Mouse (Mus musculus) MEL (cell line): ENCODE data around the gene Cnbd2. TPM values are rescaled to one million over a fixed set of nuclear protein-coding genes. Genes with fewer than 3 reads are reported as not detected.

Source experiments
- DNase-seq: peaks from one replicate; pipeline ENCODE4 v3.0.0; 2011; ENCODE audit warnings: low read depth, low spot score
- H3K27ac ChIP-seq: 2 replicates; pipeline ENCODE4 v1.5.1; 2012; ENCODE audit warnings: low read depth, mild to moderate bottlenecking, control low read depth, low read length, moderate library complexity; ENCODE audit not compliant: control insufficient read depth
- H3K27me3 ChIP-seq, 2 experiments: fragments of 150-350 bp in 1 of 2; sonication (generic) in 1 of 2; 2 replicates each; pipeline ENCODE4 v1.6.1; 2012; ENCODE audit warnings: low read length in 2 of 2, mild to moderate bottlenecking in 2 of 2, improper control_type of control experiment in 1 of 2, moderate library complexity in 1 of 2; ENCODE audit not compliant: insufficient read depth in 2 of 2, control insufficient read depth in 1 of 2
- H3K36me3 ChIP-seq, 2 experiments: 2 replicates each; pipeline ENCODE4 v1.6.1; 2012 to 2014; ENCODE audit warnings: low read length in 2 of 2, improper control_type of control experiment in 1 of 2, inconsistent platforms in 1 of 2, mild to moderate bottlenecking in 1 of 2; ENCODE audit not compliant: insufficient read depth in 2 of 2, control insufficient read depth in 1 of 2
- H3K4me1 ChIP-seq, 2 experiments: fragments of 150-350 bp in 1 of 2; sonication (generic) in 1 of 2; 2 replicates each; pipeline ENCODE4 v1.6.1; 2012; ENCODE audit warnings: low read length in 2 of 2, improper control_type of control experiment in 1 of 2, mild to moderate bottlenecking in 1 of 2; ENCODE audit not compliant: insufficient read depth in 2 of 2, control insufficient read depth in 1 of 2
- H3K4me3 ChIP-seq, 2 experiments: fragments of 150-350 bp in 1 of 2; sonication (generic) in 1 of 2; 2 replicates each; pipeline ENCODE4 v1.5.1; 2012; ENCODE audit warnings: low read depth in 2 of 2, low read length in 2 of 2, mild to moderate bottlenecking in 2 of 2, moderate library complexity in 2 of 2, control low read depth in 1 of 2, improper control_type of control experiment in 1 of 2; ENCODE audit not compliant: control insufficient read depth in 1 of 2, insufficient read depth in 1 of 2
- H3K79me2 ChIP-seq: 2 replicates; pipeline ENCODE4 v1.6.1; 2012; ENCODE audit warnings: mild to moderate bottlenecking, low read length, moderate library complexity; ENCODE audit not compliant: control insufficient read depth, poor library complexity, insufficient read depth
- H3K9ac ChIP-seq: 2 replicates; pipeline ENCODE4 v1.6.1; 2012; ENCODE audit warnings: low read depth, mild to moderate bottlenecking, control low read depth, low read length, moderate library complexity; ENCODE audit not compliant: control insufficient read depth, poor library complexity, severe bottlenecking
- H3K9me3 ChIP-seq: fragments of 150-350 bp; sonication (generic); replicated peaks from 2 replicates; pipeline ENCODE4 v1.6.1; 2012; ENCODE audit warnings: mild to moderate bottlenecking, low read length, improper control_type of control experiment, moderate library complexity; ENCODE audit not compliant: insufficient read depth
- BHLHE40 ChIP-seq: IDR thresholded peaks from 2 replicates; pipeline ENCODE4 v1.6.1; 2012; ENCODE audit warnings: low read depth, mild to moderate bottlenecking, inconsistent platforms, low read length, improper control_type of control experiment, borderline replicate concordance
- CTCF ChIP-seq, 3 experiments: IDR thresholded peaks in 2 of 3; conservative IDR thresholded peaks in 1 of 3; 2 replicates each; pipeline ENCODE4 v1.5.1; 2011 to 2012; ENCODE audit warnings: low read length in 3 of 3, low read depth in 2 of 3, mild to moderate bottlenecking in 2 of 3, improper control_type of control experiment in 1 of 3, inconsistent platforms in 1 of 3, mixed read lengths in 1 of 3, moderate library complexity in 1 of 3; ENCODE audit not compliant: control insufficient read depth in 1 of 3, insufficient read depth in 1 of 3, poor library complexity in 1 of 3, severe bottlenecking in 1 of 3
- JUND ChIP-seq: IDR thresholded peaks from 2 replicates; pipeline ENCODE4 v1.6.1; 2011; ENCODE audit warnings: low read depth, mild to moderate bottlenecking, improper control_type of control experiment, low read length
- MAZ ChIP-seq: IDR thresholded peaks from 2 replicates; pipeline ENCODE4 v1.6.1; 2012; ENCODE audit warnings: low read depth, mild to moderate bottlenecking, inconsistent platforms, low read length, improper control_type of control experiment
- MEF2A ChIP-seq: IDR thresholded peaks from 2 replicates; pipeline ENCODE4 v1.6.1; 2014; ENCODE audit warnings: low read depth, mild to moderate bottlenecking, inconsistent platforms, low read length, improper control_type of control experiment; ENCODE audit not compliant: poor library complexity, insufficient replicate concordance, severe bottlenecking; ENCODE audit errors: extremely low read depth
- MYB ChIP-seq: IDR thresholded peaks from 2 replicates; pipeline ENCODE4 v1.6.1; 2011; ENCODE audit warnings: mild to moderate bottlenecking, low read depth, low read length, improper control_type of control experiment
- RAD21 ChIP-seq: IDR thresholded peaks from 2 replicates; pipeline ENCODE4 v1.6.1; 2011; ENCODE audit warnings: mild to moderate bottlenecking, low read depth, low read length, improper control_type of control experiment
- RCOR1 ChIP-seq: IDR thresholded peaks from 2 replicates; pipeline ENCODE4 v1.6.1; 2012; ENCODE audit warnings: low read depth, mild to moderate bottlenecking, inconsistent platforms, low read length, improper control_type of control experiment
- SIN3A ChIP-seq: IDR thresholded peaks from 2 replicates; pipeline ENCODE4 v1.6.1; 2012; ENCODE audit warnings: low read length, improper control_type of control experiment, inconsistent platforms
- SMC3 ChIP-seq: IDR thresholded peaks from 2 replicates; pipeline ENCODE4 v1.6.1; 2011; ENCODE audit warnings: low read depth, low read length, improper control_type of control experiment
- TCF12 ChIP-seq: IDR thresholded peaks from 2 replicates; pipeline ENCODE4 v1.6.1; 2014; ENCODE audit warnings: low read depth, mild to moderate bottlenecking, inconsistent platforms, low read length, improper control_type of control experiment, moderate library complexity
- USF2 ChIP-seq, 2 experiments: IDR thresholded peaks; 2 replicates each; pipeline ENCODE4 v1.6.1; 2011 to 2012; ENCODE audit warnings: improper control_type of control experiment in 2 of 2, low read length in 2 of 2, borderline replicate concordance in 1 of 2, inconsistent platforms in 1 of 2, low read depth in 1 of 2, mild to moderate bottlenecking in 1 of 2; ENCODE audit not compliant: insufficient read depth in 1 of 2
- ZC3H11A ChIP-seq: IDR thresholded peaks from 2 replicates; pipeline ENCODE4 v1.6.1; 2012; ENCODE audit warnings: low read depth, mild to moderate bottlenecking, inconsistent platforms, low read length, improper control_type of control experiment
- polyA plus RNA-seq, 2 experiments: library from polyadenylated mRNA; stranded (reverse) in 1 of 2; unstranded in 1 of 2; fragments of >175 nt in 1 of 2; fragments of >200 nt in 1 of 2; gene quantifications; 2 replicates each; pipeline versions ENCODE4 v1.2.1 to v1.2.4; 2012; ENCODE audit warnings: low replicate concordance in 2 of 2, low read depth in 1 of 2; ENCODE audit not compliant: insufficient read length in 2 of 2, insufficient read depth in 1 of 2, missing spikeins in 1 of 2
- total RNA-seq: library from RNA; depleted of rRNA; stranded (reverse); fragments of 300-350 nt; gene quantifications from 2 replicates; pipeline ENCODE4 v1.2.3, GENCODE M21; 2012

Gene Cnbd2
- total and polyA plus RNA-seq, 3 experiments, result 1.8 to 4.8 TPM; not detected in 1

- no peak overlapping the region for H3K4me3 ChIP-seq
- DNase-seq, result no peak
- TF ChIP-seq MYB, result no peak
- TF ChIP-seq BHLHE40, result no peak
- TF ChIP-seq RCOR1, result no peak
- TF ChIP-seq ZC3H11A, result no peak
- no peak for TF ChIP-seq SIN3A
- TF ChIP-seq USF2 (IDR thresholded peaks at IDR 0.05; ENCODE audit: borderline replicate concordance in 1 of 2, insufficient read depth in 1 of 2, low read depth in 1 of 2, low read length in 2 of 2), result no peak
- TF ChIP-seq, all 39 proteins: peak for 0
- H3K4me1 ChIP-seq, result peaks cover 0 to 6% of the 10 kb centered on the region in 2 experiments; a peak in 2 of 4 replicates
- H3K36me3 ChIP-seq, result peaks cover 0 to 7% of the 10 kb centered on the region in 2 experiments; a peak in 2 of 4 replicates
- no peak overlapping the region for H3K27ac ChIP-seq
- H3K27me3 ChIP-seq, result no peaks in the 10 kb centered on the region
- no peaks in the 10 kb centered on the region for H3K9me3 ChIP-seq
- no peaks in the 10 kb centered on the region for H3K79me2 ChIP-seq
- no peak overlapping the region for H3K9ac ChIP-seq
Observed at GRCm38 (mm10) chr2:156304351-156304750, 7.7 kb upstream of the Cnbd2 start.

- TF ChIP-seq RAD21 (peak; percentile 65), SMC3 (peak; percentile 79), TCF12 (no peak), CTCF (IDR thresholded peaks at IDR 0.05 in 2 of 3, conservative IDR thresholded peaks at IDR 0.05 in 1 of 3; ENCODE audit: control insufficient read depth in 1 of 3, insufficient read depth in 1 of 3, low read depth in 2 of 3, low read length in 3 of 3, poor library complexity in 1 of 3, severe bottlenecking in 1 of 3) (peak; percentile 31 to 74 (median 70)), MEF2A (no peak), ZC3H11A (peak; percentile 62)
- peaks cover 0 to 6% of the 10 kb centered on the region in 2 experiments; a peak in 2 of 4 replicates for H3K4me1 ChIP-seq
Observed at GRCm38 (mm10) chr2:156305818-156306217, 6.3 kb upstream of the Cnbd2 start.

GRCm38 (mm10) chr2:156307261-156307660, 4.8 kb upstream of the Cnbd2 start:
- TF ChIP-seq MAZ (no peak), CTCF (IDR thresholded peaks at IDR 0.05 in 2 of 3, conservative IDR thresholded peaks at IDR 0.05 in 1 of 3; ENCODE audit: control insufficient read depth in 1 of 3, insufficient read depth in 1 of 3, low read depth in 2 of 3, low read length in 3 of 3, poor library complexity in 1 of 3, severe bottlenecking in 1 of 3) (peak; percentile 21 to 67 (median 51); a peak in 5 of 6 replicates), JUND (no peak)
- peak; percentile 37 for DNase-seq
- H3K4me1 ChIP-seq, result peaks cover 0 to under 1% of the 10 kb centered on the region in 2 experiments; a peak in 1 of 4 replicates
- peaks cover 7% of the 10 kb centered on the region for H3K79me2 ChIP-seq
- no peaks in the 10 kb centered on the region for H3K27me3 ChIP-seq
- H3K9ac ChIP-seq, result no peak overlapping the region
- H3K36me3 ChIP-seq, result peaks cover 0 to 3% of the 10 kb centered on the region in 2 experiments; a peak in 2 of 4 replicates
- H3K27ac ChIP-seq, result no peak overlapping the region
- H3K9me3 ChIP-seq, result no peaks in the 10 kb centered on the region
- no peak overlapping the region for H3K4me3 ChIP-seq

More at GRCm38 (mm10) chr2:156305818-156306217, 6.3 kb upstream of the Cnbd2 start:
- Histone ChIP-seq H3K79me2 (no peaks in the 10 kb centered on the region), H3K9me3 (no peaks in the 10 kb centered on the region), H3K4me3 (no peak overlapping the region), H3K27me3 (no peaks in the 10 kb centered on the region), H3K36me3 (peaks cover 0 to 7% of the 10 kb centered on the region in 2 experiments; a peak in 2 of 4 replicates), H3K9ac (no peak overlapping the region), H3K27ac (no peak overlapping the region)
- DNase-seq, result peak; percentile 75
